ENCODE assay signal across 8 mouse cellular contexts in the genomic region with DNA sequence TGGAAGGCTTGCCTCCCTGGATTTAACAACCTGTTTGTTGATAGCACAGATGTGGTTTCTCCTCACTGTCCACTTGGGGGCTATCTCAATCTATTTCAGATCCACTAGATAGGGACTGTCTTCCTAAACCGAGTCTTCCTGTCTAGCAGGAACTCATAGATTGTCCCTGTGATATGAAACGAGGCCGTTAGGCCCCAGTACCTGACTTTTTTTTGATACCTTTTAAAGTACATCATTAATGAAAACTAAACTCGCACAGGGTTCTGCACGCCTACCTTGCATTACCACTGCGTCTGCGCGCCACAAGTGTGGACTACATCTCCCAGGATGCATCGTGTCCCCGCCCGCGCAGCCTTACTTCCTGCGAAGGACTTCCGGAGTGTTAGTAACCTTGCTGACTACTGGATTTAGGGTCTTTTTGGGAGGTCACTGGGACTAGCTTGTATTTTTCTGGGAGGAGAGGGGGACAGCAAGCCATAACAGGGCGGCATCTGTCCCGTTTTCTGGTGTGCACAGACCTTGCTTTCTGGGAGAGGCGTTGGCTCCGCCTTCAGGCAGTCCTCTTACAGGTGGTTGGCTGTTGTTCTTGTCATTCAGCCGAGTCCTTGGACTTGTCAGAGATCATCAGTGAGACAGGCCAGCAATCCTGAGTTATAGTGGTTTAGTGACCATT. TPM values are rescaled to one million over a fixed set of nuclear protein-coding genes. Genes with fewer than 3 reads are reported as not detected.
DNase-seq lines count a peak whose midpoint lies in the region; ATAC-seq and TF ChIP-seq lines count a peak whose summit lies in the region.

No protein-coding gene starts in this region.

- TF ChIP-seq RAD21 in CH12.LX (IDR thresholded peaks at IDR 0.05; ENCODE audit: low read depth, low read length), result peak; percentile 84

- peak; percentile 93 for DNase-seq in CH12.LX (ENCODE audit: extremely low read depth)
- peak; percentile 88 for DNase-seq in c-Kit-positive CD71-positive TER-119-negative erythroid progenitor cells, embryonic 14.5 days (ENCODE audit: low read depth)
- DNase-seq in heart, postnatal 0 days (ENCODE audit: low spot score), result peak; percentile 94
- DNase-seq in kidney, postnatal 4 days, result peak; percentile 93 to 96

- no peak for TF ChIP-seq EP300 in CH12.LX (IDR thresholded peaks at IDR 0.05; ENCODE audit: low read length)
- no peak for TF ChIP-seq EP300 in heart, postnatal 0 days (IDR thresholded peaks at IDR 0.05; ENCODE audit: low read depth)

- H3K4me3 ChIP-seq in CH12.LX (replicated peaks in 1 of 3; ENCODE audit: low read depth in 2 of 3, low read length in 2 of 3, poor library complexity in 1 of 3), result peak overlapping the region; percentile 61 to 84 (median 61)
- peak overlapping the region; percentile 56 for H3K4me3 ChIP-seq in forebrain, embryonic 12.5 days (replicated peaks)
- peak overlapping the region; percentile 56 for H3K4me3 ChIP-seq in heart, postnatal 0 days (ENCODE audit: low read depth, low read length)
- H3K4me3 ChIP-seq in liver, embryonic 16.5 days (ENCODE audit: low read depth, low read length), result peak overlapping the region; percentile 77
- peak overlapping the region; percentile 45 for H3K4me3 ChIP-seq in neural tube, embryonic 13.5 days
- peak overlapping the region; percentile 99 for H3K4me3 ChIP-seq in testis, adult 2 months (ENCODE audit: control insufficient read depth, low read depth, low read length)

- WGBS in forebrain, embryonic 12.5 days, result 1% methylated on average over 19 of the region's 19 CpGs
- under 1% methylated on average over 19 of the region's 19 CpGs for WGBS in heart, postnatal 0 days
- WGBS in liver, embryonic 16.5 days (ENCODE audit: insufficient replicate concordance), result under 1% methylated on average over 19 of the region's 19 CpGs
- under 1% methylated on average over 19 of the region's 19 CpGs for WGBS in neural tube, embryonic 13.5 days

- H3K27ac ChIP-seq in CH12.LX (ENCODE audit: insufficient read depth, low read depth), result peak overlapping the region; percentile 55; the same call in 1 of the 2 replicates
- H3K27ac ChIP-seq in forebrain, embryonic 12.5 days, result peak overlapping the region; percentile 85
- H3K27ac ChIP-seq in heart, postnatal 0 days (ENCODE audit: low read depth), result peak overlapping the region; percentile 82
- H3K27ac ChIP-seq in liver, embryonic 16.5 days (ENCODE audit: low read length), result peak overlapping the region; percentile 89
- H3K27ac ChIP-seq in neural tube, embryonic 13.5 days (replicated peaks), result peak overlapping the region; percentile 83
- H3K27ac ChIP-seq in testis, adult 2 months (ENCODE audit: control insufficient read depth, insufficient read depth, low read depth, low read length), result peak overlapping the region; percentile 99

- in situ Hi-C loops in CH12.LX (cut with MboI; ENCODE audit: low pct_ligation_motif_present, low pct_unique_long_range_greater_than_20kb, low sequenced_read_pairs), result no loop called here

- H3K4me1 ChIP-seq in CH12.LX (ENCODE audit: control insufficient read depth in 1 of 2, insufficient read depth in 2 of 2), result peaks cover 7 to 21% of the 10 kb centered on the region in 2 experiments; a peak in 3 of 4 replicates
- H3K4me1 ChIP-seq in forebrain, embryonic 12.5 days, result peaks cover 21% of the 10 kb centered on the region
- no peaks in the 10 kb centered on the region for H3K4me1 ChIP-seq in heart, postnatal 0 days (ENCODE audit: control insufficient read depth, insufficient read depth)
- H3K4me1 ChIP-seq in liver, embryonic 16.5 days (ENCODE audit: control insufficient read depth, low read depth, low read length), result no peaks in the 10 kb centered on the region; the same call in 1 of the 2 replicates
- H3K4me1 ChIP-seq in neural tube, embryonic 13.5 days (replicated peaks), result peaks cover 18% of the 10 kb centered on the region
- H3K4me1 ChIP-seq in testis, adult 2 months (ENCODE audit: control insufficient read depth, insufficient read depth, low read length), result peaks cover 4% of the 10 kb centered on the region

- peak overlapping the region; percentile 47; the same call in 1 of the 2 replicates for H3K4me2 ChIP-seq in CH12.LX (ENCODE audit: insufficient read depth, low read depth, poor library complexity, severe bottlenecking)
- H3K4me2 ChIP-seq in forebrain, embryonic 12.5 days, result peak overlapping the region; percentile 50
- peak overlapping the region; percentile 63 for H3K4me2 ChIP-seq in heart, postnatal 0 days (ENCODE audit: low read depth, low read length)
- peak overlapping the region; percentile 82 for H3K4me2 ChIP-seq in liver, embryonic 16.5 days (ENCODE audit: low read depth, low read length)
- peak overlapping the region; percentile 44 for H3K4me2 ChIP-seq in neural tube, embryonic 13.5 days

- peak; percentile 99 for ATAC-seq in forebrain, embryonic 12.5 days (ENCODE audit: low FRiP score)
- peak; percentile 100 for ATAC-seq in heart, postnatal 0 days (ENCODE audit: insufficient read depth, low read depth)
- ATAC-seq in liver, embryonic 16.5 days (ENCODE audit: low read depth), result peak; percentile 99
- peak; percentile 100 for ATAC-seq in neural tube, embryonic 13.5 days (ENCODE audit: low read depth)

- no peaks in the 10 kb centered on the region for H3K27me3 ChIP-seq in CH12.LX (replicated peaks)
- H3K27me3 ChIP-seq in forebrain, embryonic 12.5 days, result no peaks in the 10 kb centered on the region
- no peaks in the 10 kb centered on the region for H3K27me3 ChIP-seq in heart, postnatal 0 days (ENCODE audit: control insufficient read depth, insufficient read depth, low read length)
- no peaks in the 10 kb centered on the region for H3K27me3 ChIP-seq in liver, embryonic 16.5 days (ENCODE audit: control insufficient read depth, insufficient read depth, low read depth, low read length)
- H3K27me3 ChIP-seq in neural tube, embryonic 13.5 days, result no peaks in the 10 kb centered on the region
- H3K27me3 ChIP-seq in testis, adult 2 months (ENCODE audit: control insufficient read depth, insufficient read depth, low read length), result no peaks in the 10 kb centered on the region

- no peaks in the 10 kb centered on the region for H3K36me3 ChIP-seq in CH12.LX (replicated peaks in 1 of 2; ENCODE audit: control insufficient read depth in 1 of 2, insufficient read depth in 1 of 2, low read length in 1 of 2)
- H3K36me3 ChIP-seq in forebrain, embryonic 12.5 days (replicated peaks), result no peaks in the 10 kb centered on the region
- no peaks in the 10 kb centered on the region for H3K36me3 ChIP-seq in heart, postnatal 0 days (replicated peaks; ENCODE audit: control insufficient read depth, insufficient read depth, low read length)
- no peaks in the 10 kb centered on the region for H3K36me3 ChIP-seq in liver, embryonic 16.5 days (ENCODE audit: control insufficient read depth, insufficient read depth)
- H3K36me3 ChIP-seq in neural tube, embryonic 13.5 days, result no peaks in the 10 kb centered on the region
- H3K36me3 ChIP-seq in testis, adult 2 months (ENCODE audit: control insufficient read depth, insufficient read depth, low read length), result no peaks in the 10 kb centered on the region

- TF ChIP-seq POLR2A in CH12.LX (IDR thresholded peaks at IDR 0.05; ENCODE audit: low read depth, low read length), result peak; percentile 35
- TF ChIP-seq POLR2A in testis, adult 2 months (IDR thresholded peaks at IDR 0.05; ENCODE audit: control insufficient read depth, low read depth, low read length), result no peak; the same call in 1 of the 2 replicates

- dilution Hi-C loops in CH12.LX (cut with MboI; ENCODE audit: extremely low pct_ligation_motif_present, extremely low pct_unique_long_range_greater_than_20kb, low sequenced_read_pairs), result no loop called here

- no peaks in the 10 kb centered on the region for H3K79me2 ChIP-seq in CH12.LX (replicated peaks; ENCODE audit: control insufficient read depth, extremely low read depth, insufficient read depth, poor library complexity, severe bottlenecking)

- peak overlapping the region; percentile 62 for H3K9ac ChIP-seq in CH12.LX (ENCODE audit: insufficient read depth, low read depth)
- H3K9ac ChIP-seq in forebrain, embryonic 12.5 days, result peak overlapping the region; percentile 66
- peak overlapping the region; percentile 69 for H3K9ac ChIP-seq in heart, postnatal 0 days (replicated peaks; ENCODE audit: low read depth, low read length)
- H3K9ac ChIP-seq in liver, embryonic 16.5 days (ENCODE audit: low read depth, low read length), result peak overlapping the region; percentile 79
- H3K9ac ChIP-seq in neural tube, embryonic 13.5 days, result peak overlapping the region; percentile 66

- H3K9me3 ChIP-seq in CH12.LX (replicated peaks; ENCODE audit: low read length), result no peaks in the 10 kb centered on the region
- no peaks in the 10 kb centered on the region for H3K9me3 ChIP-seq in forebrain, embryonic 12.5 days
- no peaks in the 10 kb centered on the region for H3K9me3 ChIP-seq in heart, postnatal 0 days (replicated peaks; ENCODE audit: control insufficient read depth, low read length)
- H3K9me3 ChIP-seq in liver, embryonic 16.5 days (replicated peaks; ENCODE audit: control insufficient read depth, low read length), result no peaks in the 10 kb centered on the region
- no peaks in the 10 kb centered on the region for H3K9me3 ChIP-seq in neural tube, embryonic 13.5 days

- TF ChIP-seq CTCF in CH12.LX (conservative IDR thresholded peaks at IDR 0.05 in 1 of 2, IDR thresholded peaks at IDR 0.05 in 1 of 2; ENCODE audit: low read depth in 2 of 2, low read length in 2 of 2), result peak; percentile 27 to 83
- TF ChIP-seq CTCF in heart, postnatal 0 days (IDR thresholded peaks at IDR 0.05; ENCODE audit: low read depth), result peak; percentile 45
- TF ChIP-seq CTCF in testis, adult 2 months (IDR thresholded peaks at IDR 0.05; ENCODE audit: control insufficient read depth, insufficient read depth, insufficient replicate concordance, low read depth, low read length), result no peak

TF ChIP-seq in CH12.LX, 34 proteins besides CTCF, POLR2A, EP300 and RAD21 (continues in another document):
- TF ChIP-seq ETS1 (conservative IDR thresholded peaks at IDR 0.05; ENCODE audit: low read depth, low read length), result no peak
- TF ChIP-seq MYC (IDR thresholded peaks at IDR 0.05; ENCODE audit: low read depth, low read length), result no peak; the same call in 1 of the 2 replicates
- TF ChIP-seq USF1 (IDR thresholded peaks at IDR 0.05; ENCODE audit: low read depth, low read length), result no peak
- no peak for TF ChIP-seq MAFK (IDR thresholded peaks at IDR 0.05; ENCODE audit: insufficient replicate concordance, low read length)
- 0 out of 2 replicates have a peak, but pooled peaks have one; percentile 10 for TF ChIP-seq TCF12 (IDR thresholded peaks at IDR 0.05; ENCODE audit: low read depth, low read length)

RNA-seq across cellular contexts. Expression of a gene that starts 52.7 kb away (rescaled TPM):
- 9.1 and 10.2 TPM in 2 replicates for total RNA-seq in CH12.LX (2012; rRNA removed)
- total RNA-seq in CH12.LX (2014; rRNA removed), result 5.7 and 7.1 TPM in 2 replicates
- polyA plus RNA-seq in CH12.LX (2012; ENCODE audit: insufficient read length, low read depth), result 37.4 and 47.3 TPM in 2 replicates
- polyA plus RNA-seq in forebrain, embryonic 12.5 days (2016; fragmentation: Nextera tagmentation; extraction: Ambion mirVana), result 11.5 and 11.7 TPM in 2 replicates
- total RNA-seq in heart, postnatal 0 days (2014; rRNA removed; ENCODE audit: low replicate concordance), result 3.5 and 4.6 TPM in 2 replicates
- 22.2 and 22.5 TPM in 2 replicates for polyA plus RNA-seq in heart, postnatal 0 days (2015; fragmentation: Nextera tagmentation; extraction: Ambion mirVana)
- 10.6 and 12.1 TPM in 2 replicates for polyA plus RNA-seq in liver, embryonic 16.5 days (2015; fragmentation: Nextera tagmentation; extraction: Ambion mirVana)
- polyA plus RNA-seq in neural tube, embryonic 13.5 days (2015; fragmentation: Nextera tagmentation; extraction: Ambion mirVana), result 11.6 and 13.5 TPM in 2 replicates
- polyA plus RNA-seq in testis, adult 2 months (2012; rRNA removed), result 8.4 and 10.1 TPM in 2 replicates

Comparison
In these comparisons a context has a peak if more than half of its experiments do, and no peak if none do; other contexts are left out.
1. Peak in every context shown above with its lines: DNase-seq, ATAC-seq, H3K4me3 ChIP-seq and H3K27ac ChIP-seq.
2. H3K4me3 ChIP-seq: peak in every context shown above with its lines; median percentile 99 in testis, adult 2 months; 77 in liver, embryonic 16.5 days; 61 in CH12.LX; 56 in forebrain, embryonic 12.5 days; 56 in heart, postnatal 0 days; 45 in neural tube, embryonic 13.5 days.